Mouse (Mus musculus) midbrain, embryonic 14.5 days (tissue): Measurements from ENCODE around the gene Mrvi1. TPM values are rescaled to one million over a fixed set of nuclear protein-coding genes. Genes with fewer than 3 reads are reported as not detected.
"Not testable (repeated sequence)": the region's sequence is repeated elsewhere in the genome, so short reads cannot be mapped to it uniquely, and the experiment has no call there.

ENCODE experiments used
- ATAC-seq: fragments of 200-750 bp; cut with Nextera tagmentation; 2 replicates; pipeline ENCODE4 v1.8.0; 2017; ENCODE audit warnings: moderate number of reproducible peaks, moderate library complexity; ENCODE audit not compliant: low FRiP score, low TSS enrichment
- DNase-seq: peaks from one replicate; pipeline ENCODE4 v3.0.0-alpha.2; 2015
- H3K27ac ChIP-seq: fragments of 300-500 bp; sonication (generic); replicated peaks from 2 replicates; pipeline ENCODE4 v1.5.1; 2014; ENCODE audit warnings: mild to moderate bottlenecking, low read depth, low read length, moderate library complexity
- H3K27me3 ChIP-seq: fragments of 300-500 bp; sonication (generic); 2 replicates; pipeline ENCODE4 v1.6.1; 2014; ENCODE audit warnings: low read length, control low read depth, mixed read lengths; ENCODE audit not compliant: control insufficient read depth, insufficient read depth
- H3K36me3 ChIP-seq: fragments of 300-500 bp; sonication (generic); 2 replicates; pipeline ENCODE4 v1.6.1; 2014; ENCODE audit warnings: low read length, control low read depth; ENCODE audit not compliant: control insufficient read depth, insufficient read depth
- H3K4me1 ChIP-seq: fragments of 300-500 bp; sonication (generic); 2 replicates; pipeline ENCODE4 v1.6.1; 2014; ENCODE audit warnings: mild to moderate bottlenecking, antibody characterized with exemption, low read length, control low read depth; ENCODE audit not compliant: control insufficient read depth, insufficient read depth
- H3K4me2 ChIP-seq: fragments of 300-500 bp; sonication (generic); 2 replicates; pipeline ENCODE4 v1.6.1; 2014; ENCODE audit warnings: mild to moderate bottlenecking, low read length, moderate library complexity
- H3K4me3 ChIP-seq: fragments of 300-500 bp; sonication (generic); replicated peaks from 2 replicates; pipeline ENCODE4 v1.5.1; 2014; ENCODE audit warnings: low read depth, low read length
- H3K9ac ChIP-seq: fragments of 300-500 bp; sonication (generic); replicated peaks from 2 replicates; pipeline ENCODE4 v1.6.1; 2014; ENCODE audit warnings: mild to moderate bottlenecking, low read length, moderate library complexity
- H3K9me3 ChIP-seq: fragments of 300-500 bp; sonication (generic); 2 replicates; pipeline ENCODE4 v1.6.1; 2016; ENCODE audit warnings: low read length, control low read depth, mixed read lengths; ENCODE audit not compliant: control insufficient read depth
- WGBS: fragments of 180-500 bp; shearing (Covaris S2); extraction: QIAGEN DNeasy Blood & Tissue Kit; methylation state at CpG from one replicate; pipeline ENCODE4 v1.1.7; 2014; 5-methylcytosine and 5-hydroxymethylcytosine counted together
- polyA plus RNA-seq: library from polyadenylated mRNA; unstranded; fragments of >200 nt; fragmentation: Nextera tagmentation; extraction: Ambion mirVana; gene quantifications from 2 replicates; pipeline ENCODE4 v1.2.1, GENCODE M21; 2014

Mrvi1 gene
- polyA plus RNA-seq, 1 experiment from 2014 or later: 0.99 TPM

GRCm38 (mm10) chr7:110913754-110914153, 68.5 kb downstream of the Mrvi1 start:
- Histone ChIP-seq H3K4me2 (no peak overlapping the region), H3K27ac (no peak overlapping the region), H3K4me3 (no peak overlapping the region), H3K9ac (no peak overlapping the region), H3K4me1 (no peaks in the 10 kb centered on the region), H3K27me3 (no peaks in the 10 kb centered on the region), H3K9me3 (no peaks in the 10 kb centered on the region), H3K36me3 (no peaks in the 10 kb centered on the region)
- ATAC-seq (no peak), DNase-seq (no peak)
- 97% methylated on average over 4 of the region's 4 CpGs for WGBS

DNA sequence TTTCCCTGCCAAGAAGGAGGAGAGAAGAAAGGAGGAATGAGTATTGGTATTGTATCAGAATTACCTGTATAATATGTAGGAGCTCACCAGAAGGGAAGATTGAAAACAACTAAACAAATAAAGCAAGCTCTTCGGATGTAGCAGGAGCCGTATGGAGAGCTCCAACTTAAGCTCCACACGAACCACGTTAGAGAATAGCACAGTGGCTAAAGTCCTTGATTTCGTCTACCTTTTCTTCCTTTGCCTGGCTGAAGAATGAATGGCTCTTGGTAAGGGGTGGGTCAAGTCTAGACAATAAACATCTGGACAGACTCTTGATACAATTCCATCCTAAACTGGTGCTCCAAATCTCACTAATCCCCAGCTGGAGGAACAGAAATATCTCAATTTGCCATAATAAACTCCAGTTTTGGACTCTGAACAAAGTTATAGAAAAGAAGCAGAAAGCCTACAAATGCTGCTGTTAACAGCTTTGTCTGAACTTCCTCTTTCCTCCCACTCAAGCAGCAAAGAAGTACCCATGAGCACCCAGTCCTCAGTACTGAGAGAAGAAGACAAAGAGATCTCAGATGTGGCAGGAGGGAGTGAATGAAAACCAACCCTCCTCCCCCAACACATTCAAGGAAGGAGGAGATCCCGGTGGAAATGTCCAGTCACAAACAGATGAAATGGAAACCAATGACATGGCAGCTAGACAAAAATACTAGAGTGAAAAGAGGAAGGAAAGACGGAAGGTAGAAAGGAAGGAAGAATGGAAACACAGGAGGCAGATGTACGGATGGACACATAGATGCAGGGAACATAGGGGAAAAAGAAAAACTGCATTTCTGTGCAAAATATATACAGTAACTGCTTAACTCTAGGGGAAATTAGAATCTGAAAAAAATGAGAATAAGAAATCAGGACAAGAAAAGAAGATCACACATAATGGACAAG, 73.8 kb downstream of the Mrvi1 start:
- no peaks in the 10 kb centered on the region for H3K27me3 ChIP-seq
- H3K4me2 ChIP-seq: no peak overlapping the region
- no peaks in the 10 kb centered on the region for H3K4me1 ChIP-seq
- no peak for ATAC-seq
- H3K36me3 ChIP-seq: no peaks in the 10 kb centered on the region
- DNase-seq: no peak
- H3K9ac ChIP-seq: no peak overlapping the region
- 79% methylated on average over 8 of the region's 8 CpGs for WGBS
- no peaks in the 10 kb centered on the region for H3K9me3 ChIP-seq
- H3K27ac ChIP-seq: no peak overlapping the region
- no peak overlapping the region for H3K4me3 ChIP-seq

GRCm38 (mm10) chr7:110906566-110906965, 75.7 kb downstream of the Mrvi1 start:
- H3K9ac ChIP-seq: no peak overlapping the region
- H3K27me3 ChIP-seq: no peaks in the 10 kb centered on the region
- no peaks in the 10 kb centered on the region for H3K9me3 ChIP-seq
- WGBS: 80% methylated on average over 2 of the region's 2 CpGs
- H3K36me3 ChIP-seq: no peaks in the 10 kb centered on the region
- H3K4me2 ChIP-seq: no peak overlapping the region
- H3K4me1 ChIP-seq: no peaks in the 10 kb centered on the region
- H3K27ac ChIP-seq: no peak overlapping the region
- no peak for ATAC-seq
- H3K4me3 ChIP-seq: no peak overlapping the region
- DNase-seq: no peak

DNA sequence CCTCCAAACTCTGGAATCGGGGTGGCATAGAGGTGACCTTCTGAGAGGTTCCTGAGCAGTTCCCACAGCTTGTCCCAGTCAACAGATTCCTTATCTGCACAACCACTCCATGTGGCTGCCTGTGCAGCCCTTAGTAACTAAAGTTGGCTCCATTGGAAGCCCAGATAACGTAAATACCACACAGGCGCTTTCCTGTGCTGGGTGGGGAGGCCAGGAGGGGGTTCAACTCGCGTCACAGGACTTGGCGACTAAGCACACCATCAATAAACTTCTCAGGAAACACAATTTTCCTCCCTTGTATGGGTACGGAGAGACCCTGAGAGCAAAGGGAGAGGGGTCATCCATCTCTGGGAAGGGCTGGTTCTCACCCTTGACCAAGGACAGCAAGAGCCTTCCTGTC, 79.0 kb downstream of the Mrvi1 start:
- no peak overlapping the region for H3K4me3 ChIP-seq
- no peaks in the 10 kb centered on the region for H3K9me3 ChIP-seq
- no peak for ATAC-seq
- H3K4me1 ChIP-seq: no peaks in the 10 kb centered on the region
- no peak overlapping the region for H3K27ac ChIP-seq
- H3K9ac ChIP-seq: no peak overlapping the region
- H3K36me3 ChIP-seq: no peaks in the 10 kb centered on the region
- H3K27me3 ChIP-seq: no peaks in the 10 kb centered on the region
- 88% methylated on average over 7 of the region's 7 CpGs for WGBS
- no peak for DNase-seq
- no peak overlapping the region for H3K4me2 ChIP-seq

GRCm38 (mm10) chr7:110897202-110897601, 85.1 kb downstream of the Mrvi1 start:
- Histone ChIP-seq H3K36me3 (no peaks in the 10 kb centered on the region), H3K9ac (no peak overlapping the region), H3K27ac (no peak overlapping the region), H3K9me3 (no peaks in the 10 kb centered on the region), H3K27me3 (no peaks in the 10 kb centered on the region), H3K4me3 (no peak overlapping the region), H3K4me1 (no peaks in the 10 kb centered on the region), H3K4me2 (no peak overlapping the region)
- DNase-seq: no peak
- 88% methylated on average over 8 of the region's 8 CpGs for WGBS
- ATAC-seq: no peak

DNA sequence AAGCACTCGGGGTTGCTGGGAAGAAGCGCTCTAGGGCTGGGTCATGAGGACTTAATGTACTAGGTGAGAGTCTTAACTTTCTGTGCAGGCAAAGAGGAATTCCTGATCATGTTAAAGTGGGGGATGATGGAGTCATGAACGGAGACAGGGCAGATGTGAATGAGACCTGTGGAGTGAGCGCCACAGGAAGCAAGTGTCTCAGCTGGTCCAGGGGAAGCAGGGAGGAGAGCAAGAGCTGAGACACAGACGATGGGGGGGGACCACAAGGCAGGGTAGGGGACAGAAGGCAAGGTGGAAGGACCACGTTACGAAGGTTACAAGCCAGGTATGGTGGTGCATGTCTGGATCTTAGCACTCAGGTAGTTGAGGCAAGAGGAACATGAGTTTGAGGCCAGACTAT, 85.8 kb downstream of the Mrvi1 start:
- no peak for ATAC-seq
- Histone ChIP-seq H3K27me3 (no peaks in the 10 kb centered on the region), H3K36me3 (no peaks in the 10 kb centered on the region), H3K4me1 (no peaks in the 10 kb centered on the region), H3K27ac (no peak overlapping the region), H3K9me3 (no peaks in the 10 kb centered on the region), H3K9ac (no peak overlapping the region), H3K4me2 (no peak overlapping the region), H3K4me3 (no peak overlapping the region)
- DNase-seq: no peak
- WGBS: 88% methylated on average over 7 of the region's 7 CpGs

DNA sequence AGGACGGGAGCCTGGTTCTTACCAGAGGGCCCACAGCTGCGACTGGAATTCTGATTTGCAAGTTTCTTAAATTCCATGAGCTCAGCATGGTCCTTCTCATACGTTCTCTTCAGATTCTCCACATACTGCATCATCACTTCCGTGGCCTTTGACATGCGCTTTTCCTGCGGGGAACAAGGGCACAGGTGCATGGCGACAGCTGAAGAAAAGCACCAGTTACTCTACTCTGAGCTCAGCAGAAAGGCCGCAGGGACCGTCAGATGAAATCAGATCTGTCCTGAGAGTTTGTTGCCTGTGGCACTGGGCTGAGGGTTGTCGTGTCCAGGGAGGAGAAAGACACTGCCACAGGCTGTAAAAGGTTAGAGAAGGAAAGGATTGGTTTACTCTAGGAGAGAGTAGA, 86.5 kb downstream of the Mrvi1 start:
- not testable (repeated sequence) for H3K9ac ChIP-seq, H3K27ac ChIP-seq, H3K4me1 ChIP-seq, H3K27me3 ChIP-seq, ATAC-seq, DNase-seq, H3K4me3 ChIP-seq, H3K9me3 ChIP-seq, H3K4me2 ChIP-seq, H3K36me3 ChIP-seq
- WGBS: 82% methylated on average over 10 of the region's 10 CpGs

DNA sequence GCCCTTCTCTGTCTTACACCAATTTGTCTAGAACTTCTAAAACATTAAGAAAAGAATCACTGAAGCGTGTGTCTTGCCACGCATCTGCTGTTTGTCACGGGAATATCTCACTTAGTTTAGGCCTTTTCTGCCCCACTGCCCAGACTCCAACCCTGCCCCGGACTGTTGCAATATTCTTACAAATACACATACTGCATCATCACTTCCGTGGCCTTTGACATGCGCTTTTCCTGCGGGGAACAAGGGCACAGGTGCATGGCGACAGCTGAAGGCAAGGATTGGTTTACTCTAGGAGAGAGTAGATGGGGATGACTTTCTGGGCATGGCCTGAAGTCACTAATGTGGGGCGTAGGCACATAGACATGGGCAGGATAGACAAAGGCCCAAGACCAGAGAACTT, 87.6 kb downstream of the Mrvi1 start:
- Histone ChIP-seq H3K4me2 (no peak overlapping the region), H3K27me3 (no peaks in the 10 kb centered on the region), H3K4me1 (no peaks in the 10 kb centered on the region), H3K4me3 (no peak overlapping the region), H3K9ac (no peak overlapping the region), H3K36me3 (no peaks in the 10 kb centered on the region), H3K9me3 (no peaks in the 10 kb centered on the region), H3K27ac (no peak overlapping the region)
- ATAC-seq (no peak), DNase-seq (no peak)
- 83% methylated on average over 9 of the region's 9 CpGs for WGBS

DNA sequence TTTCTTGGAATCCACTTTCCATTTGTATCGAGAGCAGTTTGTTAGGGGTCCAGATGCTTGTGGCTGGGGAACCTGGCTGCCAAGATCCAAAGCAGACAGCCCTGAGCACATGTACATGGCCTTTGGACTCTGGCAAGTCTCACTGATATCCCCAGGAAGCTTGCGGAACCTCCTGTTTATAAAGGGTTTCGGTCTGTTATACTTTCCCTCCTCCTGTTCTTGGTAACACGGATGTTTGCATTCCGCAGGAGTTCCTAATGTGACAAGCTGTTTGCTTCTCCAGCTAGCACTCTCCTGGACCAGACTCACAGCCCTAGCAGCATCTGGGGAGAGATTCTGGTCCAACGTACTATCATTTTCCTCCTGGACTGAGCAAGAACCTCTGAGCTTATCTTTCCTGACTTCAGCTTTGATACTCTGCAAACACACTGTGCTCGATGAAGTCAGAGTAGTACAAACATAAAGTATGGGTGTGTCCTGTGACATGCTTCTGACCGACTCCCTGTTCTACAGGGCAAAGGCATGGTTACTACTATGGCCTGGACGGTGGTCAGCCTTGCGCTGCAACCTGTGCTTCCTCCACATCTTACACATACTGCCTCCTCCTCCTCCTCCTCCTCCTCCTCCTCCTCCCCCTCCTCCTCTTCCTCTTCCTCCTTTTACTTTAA, 88.2 kb downstream of the Mrvi1 start:
- Histone ChIP-seq H3K36me3 (no peaks in the 10 kb centered on the region), H3K4me3 (no peak overlapping the region), H3K27me3 (no peaks in the 10 kb centered on the region), H3K9ac (no peak overlapping the region), H3K4me2 (no peak overlapping the region), H3K27ac (no peak overlapping the region), H3K9me3 (no peaks in the 10 kb centered on the region), H3K4me1 (no peaks in the 10 kb centered on the region)
- 87% methylated on average over 10 of the region's 10 CpGs for WGBS
- DNase-seq (no peak), ATAC-seq (no peak)
